Mouse (Mus musculus): ENCODE data around the gene Ap5z1.

The Ap5z1 gene

GRCm38 (mm10) chr5:142463461-142464454, at the start of gene Ap5z1:
Gene Ap5z1, plus strand, starts transcription at chr5:142463944.
- peak; percentile 95 to 98 for DNase-seq

GRCm38 (mm10) chr5:142415401-142415800, 48.3 kb upstream of the Ap5z1 start:
- no peak for DNase-seq

DNA sequence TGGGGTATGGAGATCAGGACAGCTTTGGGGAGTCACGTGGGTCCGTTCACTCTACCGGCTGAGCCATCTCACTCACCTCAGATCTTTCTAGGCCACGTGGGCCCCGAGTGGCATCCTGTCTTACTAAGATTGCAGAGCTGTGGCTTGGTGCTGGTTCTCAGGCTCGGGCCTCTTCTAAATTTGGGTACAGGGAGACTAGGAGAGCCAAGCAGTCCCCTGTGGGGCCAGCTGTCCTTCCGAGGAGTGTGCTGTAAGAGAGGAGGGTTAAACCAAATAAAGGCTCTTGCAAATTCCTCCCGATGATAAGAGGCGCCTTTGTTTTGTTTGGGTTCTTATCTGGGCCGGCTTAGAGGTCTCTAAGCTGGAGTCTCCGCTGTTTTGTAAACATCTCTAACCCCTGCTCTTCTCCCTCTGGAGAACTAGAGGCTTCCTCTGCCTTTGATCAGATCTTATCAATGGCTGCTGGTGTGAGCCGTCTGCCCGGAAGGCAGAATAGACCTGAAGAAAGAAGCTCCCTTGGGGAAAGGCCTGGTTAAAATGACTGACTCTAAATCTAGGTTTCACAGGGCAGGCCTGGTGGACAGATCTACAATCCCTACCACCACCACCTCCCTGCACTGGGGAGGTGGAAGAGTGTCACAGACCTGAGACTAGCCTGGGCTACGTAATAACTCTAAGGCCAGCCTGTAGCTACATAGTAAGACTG, 47.5 kb upstream of the Ap5z1 start:
- DNase-seq: peak in 1 of 2 experiments; percentile 47

DNA sequence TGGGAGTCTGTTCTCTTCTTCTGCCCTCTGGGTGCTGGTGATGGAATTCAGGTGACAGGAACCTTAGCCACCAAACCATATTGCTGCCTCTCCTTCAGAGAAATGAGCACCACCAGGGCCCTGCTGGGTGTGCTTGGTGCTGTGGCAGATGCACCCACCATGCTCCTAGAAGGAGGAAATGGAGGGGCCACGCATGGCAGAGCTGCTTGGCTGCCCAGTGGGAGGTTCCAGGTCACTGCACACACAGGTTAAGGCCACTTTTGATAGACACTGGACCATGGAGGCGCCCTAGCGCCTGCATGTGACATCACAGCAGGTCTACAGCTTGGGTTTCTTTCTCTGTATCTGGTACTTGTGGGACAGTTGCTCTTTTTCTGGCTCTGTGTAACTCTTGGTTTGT, 46.6 kb upstream of the Ap5z1 start:
- DNase-seq: no peak

DNA sequence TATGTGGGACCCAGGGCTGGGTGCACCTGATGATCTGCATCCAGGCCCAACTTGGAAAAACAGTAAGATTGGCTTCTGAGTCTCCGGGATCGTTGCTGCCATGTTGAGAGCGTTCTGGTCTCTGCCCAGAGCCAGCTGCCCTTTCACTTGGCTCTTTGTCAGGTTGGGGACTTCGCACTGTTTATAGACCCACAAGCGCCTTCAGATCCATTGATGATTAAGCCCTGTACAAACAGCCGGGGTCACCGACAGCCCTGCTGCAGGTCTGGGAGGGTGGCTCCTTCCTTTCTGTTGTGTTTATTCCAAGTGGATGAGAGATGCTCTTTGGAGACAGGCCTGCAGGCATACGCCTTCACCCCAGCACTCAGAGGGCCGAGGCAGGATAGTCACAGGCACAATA, 45.9 kb upstream of the Ap5z1 start:
- no peak for DNase-seq

- DNase-seq: no peak
Measured at GRCm38 (mm10) chr5:142418419-142418818, 45.3 kb upstream of the Ap5z1 start.

GRCm38 (mm10) chr5:142420317-142420716, 43.4 kb upstream of the Ap5z1 start:
- no peak for DNase-seq

DNA sequence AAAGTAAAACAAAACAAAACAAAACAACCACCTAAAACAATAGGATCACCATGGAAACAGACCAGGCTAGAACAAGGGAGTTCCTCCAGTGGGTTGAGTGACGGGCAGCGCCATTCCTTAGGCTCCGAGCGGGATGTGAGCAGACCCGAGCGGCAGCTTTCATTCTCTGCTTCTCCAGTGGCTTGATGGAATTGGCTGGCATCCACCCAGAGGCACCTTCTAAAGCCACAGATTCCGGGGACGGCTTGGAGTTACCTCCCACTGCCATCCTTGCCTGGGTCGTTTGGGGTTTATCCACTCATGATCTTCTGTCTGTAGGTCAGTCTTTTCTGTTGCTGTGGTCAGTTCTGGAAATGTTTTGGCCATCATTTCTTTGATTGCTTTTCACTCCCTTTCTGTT, 42.8 kb upstream of the Ap5z1 start:
- DNase-seq: no peak

GRCm38 (mm10) chr5:142421886-142422285, 41.9 kb upstream of the Ap5z1 start:
- no peak for DNase-seq

GRCm38 (mm10) chr5:142423141-142423540, 40.6 kb upstream of the Ap5z1 start:
- DNase-seq: no peak

DNA sequence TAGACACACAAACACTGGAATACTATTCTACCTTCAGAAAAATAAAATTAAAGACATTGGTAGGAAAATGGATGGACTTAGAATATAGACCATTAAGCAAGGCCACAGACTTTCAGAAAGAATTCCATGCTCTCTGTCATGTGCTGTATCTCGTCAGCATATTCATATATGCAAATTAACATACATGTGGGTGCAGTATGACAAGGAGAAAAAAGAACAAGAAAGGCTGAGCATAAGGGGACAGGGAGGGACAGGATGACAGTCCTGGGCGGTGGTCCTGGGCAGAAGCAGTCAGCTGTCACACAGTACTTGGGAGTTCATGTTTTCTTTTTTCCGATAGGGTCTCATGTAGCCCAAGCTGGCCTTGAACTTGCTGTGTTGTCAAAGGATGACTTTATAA, 40.0 kb upstream of the Ap5z1 start:
- DNase-seq: no peak

GRCm38 (mm10) chr5:142424627-142425349, 39.0 kb upstream of the Ap5z1 start:
- peak; percentile 82 to 92 for DNase-seq

GRCm38 (mm10) chr5:142426476-142426875, 37.3 kb upstream of the Ap5z1 start:
- DNase-seq: no peak

- DNase-seq: peak in 1 of 2 experiments; percentile 46
Measured at GRCm38 (mm10) chr5:142427876-142428275, 35.9 kb upstream of the Ap5z1 start.

- no peak for DNase-seq
Measured at GRCm38 (mm10) chr5:142428691-142429090, 35.1 kb upstream of the Ap5z1 start.

- no peak for DNase-seq
Measured at GRCm38 (mm10) chr5:142431029-142431428, 32.7 kb upstream of the Ap5z1 start.

DNA sequence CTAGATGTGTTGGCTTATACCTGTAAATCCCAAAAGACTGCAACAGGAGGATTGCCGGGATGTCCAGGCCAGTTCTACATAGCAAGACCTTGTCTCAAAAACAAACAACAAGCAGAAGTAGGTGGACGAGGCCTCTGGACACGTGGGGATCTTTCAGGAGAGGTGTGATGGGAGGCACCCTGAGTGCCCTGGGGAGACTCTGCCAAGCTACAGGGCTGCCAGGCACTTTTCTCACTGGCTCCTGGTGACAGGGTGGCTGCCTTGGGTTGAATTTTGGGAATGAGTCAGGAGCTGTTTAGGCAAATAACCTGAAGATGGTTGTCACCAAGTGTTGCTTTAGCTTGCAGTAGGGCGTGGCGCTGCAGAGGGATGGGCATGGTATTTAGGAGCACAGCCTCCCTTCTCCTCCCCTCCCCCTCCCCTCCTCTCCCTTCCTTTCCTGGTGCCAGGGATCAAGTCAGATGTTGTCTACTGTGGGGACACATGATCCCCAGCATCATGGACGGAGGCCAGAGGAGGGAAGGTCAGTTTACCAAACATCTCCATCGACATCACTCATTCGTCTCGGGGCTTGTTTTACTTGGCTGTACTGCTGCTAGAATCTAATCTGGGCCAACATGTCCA, 31.8 kb upstream of the Ap5z1 start:
- DNase-seq: peak; percentile 48 to 67

DNA sequence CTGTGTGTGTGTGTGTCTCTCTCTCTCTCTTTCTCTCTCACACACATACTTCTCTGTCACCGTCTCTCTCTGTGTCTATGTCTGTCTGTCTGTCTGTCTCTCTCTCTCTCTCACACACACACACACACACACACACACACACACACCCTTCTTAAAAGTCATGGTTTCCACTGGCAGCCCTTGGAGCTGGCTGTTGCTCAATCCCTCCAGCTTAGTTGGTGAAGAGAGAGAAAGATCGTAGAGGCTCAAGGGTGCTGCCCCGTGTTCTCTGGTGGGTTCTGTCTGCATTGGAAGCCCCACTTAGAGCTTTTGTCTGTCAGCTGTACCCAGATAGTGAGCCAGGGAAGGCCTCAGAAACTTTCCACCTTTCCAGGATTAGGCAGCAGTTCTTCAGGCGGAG, 31.0 kb upstream of the Ap5z1 start:
- no peak for DNase-seq

DNA sequence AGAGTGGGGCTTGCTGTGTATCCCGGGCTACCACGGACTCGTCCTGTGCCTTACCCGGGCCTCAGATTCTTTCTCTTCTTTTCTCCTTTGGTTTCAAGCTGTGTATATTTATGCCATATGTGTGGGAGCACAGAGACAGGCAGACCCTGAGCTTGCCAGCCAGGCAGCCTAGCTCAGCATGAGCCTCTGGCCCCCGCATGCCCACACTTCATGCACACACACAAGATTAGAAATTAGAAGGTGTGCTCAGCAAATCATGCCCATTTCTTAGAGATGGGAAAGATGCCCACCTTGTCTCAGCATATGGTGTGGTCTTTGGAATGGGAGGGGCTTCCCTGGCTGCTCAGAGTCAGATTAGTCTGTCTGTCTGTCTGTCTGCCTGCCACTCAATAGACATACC, 29.7 kb upstream of the Ap5z1 start:
- no peak for DNase-seq

- DNase-seq: no peak
Measured at GRCm38 (mm10) chr5:142435736-142436135, 28.0 kb upstream of the Ap5z1 start.

GRCm38 (mm10) chr5:142438380-142438938, 25.3 kb upstream of the Ap5z1 start:
- no peak for DNase-seq

- DNase-seq: peak in 1 of 2 experiments; percentile 55
Measured at GRCm38 (mm10) chr5:142439911-142440432, 23.8 kb upstream of the Ap5z1 start.
